ENCODE assay signal across 15 mouse cellular contexts in genomic region chr2:38023741-38024130, GRCm38 (mm10).
DNase-seq lines count a peak whose midpoint lies in the region; ATAC-seq and TF ChIP-seq lines count a peak whose summit lies in the region.
"Had no signal": no experiment of that assay in that cellular context is flagged by ENCODE, and none has a peak within 500 bp of the region (broad histone marks: within the 10 kb centered on the region; RNA-seq: fewer than 3 reads in every experiment).

No protein-coding gene starts in this region.

- H3K4me3 ChIP-seq in forebrain, embryonic 15.5 days: no peak overlapping the region
- no peak overlapping the region for H3K4me3 ChIP-seq in forebrain, embryonic 10.5 days
- H3K4me3 ChIP-seq in cortical plate, adult 2 months (ENCODE audit: insufficient read depth, low read length): no peak overlapping the region
- H3K4me3 ChIP-seq: hindbrain, embryonic 12.5 days; limb, embryonic 13.5 days had no signal

- no peak for TF ChIP-seq POLR2A in cortical plate, adult 2 months (IDR thresholded peaks at IDR 0.05; ENCODE audit: extremely low read depth, insufficient read depth, low read length)

- 55% methylated on average over 4 of the region's 4 CpGs for WGBS in forebrain, embryonic 15.5 days
- 83% methylated on average over 4 of the region's 4 CpGs for WGBS in forebrain, embryonic 10.5 days

- H3K27me3 ChIP-seq in forebrain, embryonic 15.5 days: no peaks in the 10 kb centered on the region
- no peaks in the 10 kb centered on the region for H3K27me3 ChIP-seq in forebrain, embryonic 10.5 days (ENCODE audit: poor library complexity, severe bottlenecking)
- H3K27me3 ChIP-seq: hindbrain, embryonic 12.5 days; limb, embryonic 13.5 days had no signal

- no peak for TF ChIP-seq CTCF in cortical plate, adult 2 months (IDR thresholded peaks at IDR 0.05; ENCODE audit: extremely low read depth, insufficient read depth, low read length)

- H3K36me3 ChIP-seq in forebrain, embryonic 15.5 days: no peaks in the 10 kb centered on the region
- H3K36me3 ChIP-seq in forebrain, embryonic 10.5 days (replicated peaks): no peaks in the 10 kb centered on the region
- H3K36me3 ChIP-seq: hindbrain, embryonic 12.5 days; limb, embryonic 13.5 days had no signal

- no peak overlapping the region for H3K4me2 ChIP-seq in forebrain, embryonic 15.5 days (replicated peaks)
- H3K4me2 ChIP-seq: hindbrain, embryonic 12.5 days; limb, embryonic 13.5 days had no signal

- peak overlapping the region; percentile 58 for H3K27ac ChIP-seq in forebrain, embryonic 15.5 days (replicated peaks)
- H3K27ac ChIP-seq in forebrain, embryonic 10.5 days: no peak overlapping the region
- H3K27ac ChIP-seq in cortical plate, adult 2 months (ENCODE audit: insufficient read depth, low read length): peak overlapping the region; percentile 48; the same call in 1 of the 2 replicates
- H3K27ac ChIP-seq: hindbrain, embryonic 12.5 days; limb, embryonic 13.5 days; liver, embryonic 14.5 days had no signal

- no peak overlapping the region for H3K9ac ChIP-seq in forebrain, embryonic 15.5 days (replicated peaks)
- H3K9ac ChIP-seq: hindbrain, embryonic 12.5 days; limb, embryonic 13.5 days; liver, embryonic 14.5 days had no signal

- no peaks in the 10 kb centered on the region for H3K9me3 ChIP-seq in forebrain, embryonic 15.5 days
- no peaks in the 10 kb centered on the region for H3K9me3 ChIP-seq in forebrain, embryonic 10.5 days
- H3K9me3 ChIP-seq: hindbrain, embryonic 12.5 days; limb, embryonic 13.5 days had no signal

- H3K4me1 ChIP-seq in forebrain, embryonic 15.5 days: peaks cover 8% of the 10 kb centered on the region
- H3K4me1 ChIP-seq in forebrain, embryonic 10.5 days: peaks cover 21% of the 10 kb centered on the region
- H3K4me1 ChIP-seq in cortical plate, adult 2 months (ENCODE audit: control insufficient read depth, insufficient read depth, low read length): peaks cover 6% of the 10 kb centered on the region
- H3K4me1 ChIP-seq: hindbrain, embryonic 12.5 days; limb, embryonic 13.5 days had no signal

- DNase-seq in forebrain, embryonic 10.5 days (ENCODE audit: extremely low spot score, low spot score): no peak
- peak; percentile 24 for DNase-seq in right cerebral cortex, adult 18-20 months
- DNase-seq in right cerebral cortex, postnatal 14 days: no peak
- DNase-seq in kidney, postnatal 10 days: no peak
- DNase-seq in adrenal gland, adult (ENCODE audit: inconsistent age in 2 of 2, low spot score in 1 of 2): no peak
- no peak for DNase-seq in T-cell, adult 2 months (ENCODE audit: low spot score)
- DNase-seq: adrenal gland, postnatal 14 days; gastrocnemius, postnatal 36 days; midbrain, embryonic 14.5 days had no signal

- peak; percentile 61; the same call in 1 of the 2 replicates for ATAC-seq in forebrain, embryonic 15.5 days (replicated peaks)
- ATAC-seq: inflammation-experienced regulatory T-cells, adult 6 months had no signal
